Mouse (Mus musculus): ENCODE results near the gene Micu2. TPM values are rescaled to one million over a fixed set of nuclear protein-coding genes. Genes with fewer than 3 reads are reported as not detected.

Gene Micu2
- polyA plus RNA-seq, 2 experiments = 13.6 to 25.6 TPM

GRCm38 (mm10) chr14:57881793-57882192 is 117.3 kb downstream of the Micu2 start:
- Histone ChIP-seq H3K27me3 (ENCODE audit: control insufficient read depth, insufficient read depth, low read length) (no peaks in the 10 kb centered on the region), H3K9ac (replicated peaks) (no peak overlapping the region), H3K4me1 (replicated peaks; ENCODE audit: control insufficient read depth in 2 of 2, insufficient read depth in 2 of 2, low read length in 1 of 2) (no peaks in the 10 kb centered on the region; a peak in 2 of 4 replicates), H3K36me3 (replicated peaks; ENCODE audit: control insufficient read depth, insufficient read depth, low read depth) (no peaks in the 10 kb centered on the region), H3K4me2 (ENCODE audit: low read depth) (no peak overlapping the region), H3K4me3 (ENCODE audit: insufficient read depth in 1 of 2, low read depth in 2 of 2, low read length in 2 of 2) (no peak overlapping the region), H3K27ac (no peak overlapping the region), H3K9me3 (ENCODE audit: control insufficient read depth, low read length) (no peaks in the 10 kb centered on the region)
- no peak for ATAC-seq (ENCODE audit: insufficient read depth)
- 51% methylated on average over 4 of the region's 4 CpGs for WGBS (ENCODE audit: insufficient replicate concordance)
- no peak for TF ChIP-seq CTCF (IDR thresholded peaks at IDR 0.05; ENCODE audit: low read depth)
- no peak for TF ChIP-seq EP300 (IDR thresholded peaks at IDR 0.05; ENCODE audit: low read depth)
- no peak for DNase-seq (ENCODE audit: low read depth in 3 of 3, low spot score in 3 of 3)

GRCm38 (mm10) chr14:57881074-57881473 is 118.0 kb downstream of the Micu2 start:
- no peak overlapping the region for H3K9ac ChIP-seq (replicated peaks)
- no peak for TF ChIP-seq CTCF (IDR thresholded peaks at IDR 0.05; ENCODE audit: low read depth)
- no peak for TF ChIP-seq EP300 (IDR thresholded peaks at IDR 0.05; ENCODE audit: low read depth)
- no peaks in the 10 kb centered on the region; a peak in 1 of 4 replicates for H3K4me1 ChIP-seq (replicated peaks; ENCODE audit: control insufficient read depth in 2 of 2, insufficient read depth in 2 of 2, low read length in 1 of 2)
- no peaks in the 10 kb centered on the region for H3K36me3 ChIP-seq (replicated peaks; ENCODE audit: control insufficient read depth, insufficient read depth, low read depth)
- H3K4me2 ChIP-seq (ENCODE audit: low read depth) = no peak overlapping the region
- H3K9me3 ChIP-seq (ENCODE audit: control insufficient read depth, low read length) = no peaks in the 10 kb centered on the region
- no peaks in the 10 kb centered on the region for H3K27me3 ChIP-seq (ENCODE audit: control insufficient read depth, insufficient read depth, low read length)
- ATAC-seq (ENCODE audit: insufficient read depth) = no peak
- DNase-seq (ENCODE audit: low read depth in 3 of 3, low spot score in 3 of 3) = no peak
- H3K27ac ChIP-seq = no peak overlapping the region
- H3K4me3 ChIP-seq (ENCODE audit: insufficient read depth in 1 of 2, low read depth in 2 of 2, low read length in 2 of 2) = no peak overlapping the region

DNA sequence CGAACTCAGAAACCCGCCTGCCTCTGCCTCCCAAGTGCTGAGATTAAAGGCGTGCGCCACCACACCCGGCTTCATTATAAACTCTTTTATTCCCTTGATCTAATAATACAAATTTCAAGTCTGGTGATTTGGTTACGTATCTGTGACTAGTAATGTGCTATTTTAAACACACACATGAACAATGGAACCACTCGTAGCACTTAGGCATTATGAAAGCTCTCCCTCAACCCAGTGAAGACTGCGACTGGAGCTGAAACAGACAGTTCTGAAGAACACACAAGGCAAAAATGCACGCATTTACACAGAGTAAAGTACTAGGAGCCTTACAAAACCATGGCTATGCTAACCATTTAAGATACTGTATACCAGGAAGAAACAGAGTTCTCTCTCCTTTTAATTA is 121.1 kb downstream of the Micu2 start:
- DNase-seq (ENCODE audit: low read depth in 3 of 3, low spot score in 3 of 3) (no peak), ATAC-seq (ENCODE audit: insufficient read depth) (no peak)
- Histone ChIP-seq H3K4me2 (ENCODE audit: low read depth) (no peak overlapping the region), H3K27ac (no peak overlapping the region), H3K9me3 (ENCODE audit: control insufficient read depth, low read length) (no peaks in the 10 kb centered on the region), H3K4me1 (replicated peaks; ENCODE audit: control insufficient read depth in 2 of 2, insufficient read depth in 2 of 2, low read length in 1 of 2) (no peaks in the 10 kb centered on the region; a peak in 1 of 4 replicates), H3K4me3 (ENCODE audit: insufficient read depth in 1 of 2, low read depth in 2 of 2, low read length in 2 of 2) (no peak overlapping the region), H3K36me3 (replicated peaks; ENCODE audit: control insufficient read depth, insufficient read depth, low read depth) (no peaks in the 10 kb centered on the region), H3K27me3 (ENCODE audit: control insufficient read depth, insufficient read depth, low read length) (no peaks in the 10 kb centered on the region), H3K9ac (replicated peaks) (no peak overlapping the region)
- WGBS (ENCODE audit: insufficient replicate concordance) = 83% methylated on average over 9 of the region's 9 CpGs
- TF ChIP-seq EP300 (IDR thresholded peaks at IDR 0.05; ENCODE audit: low read depth) = no peak
- TF ChIP-seq CTCF (IDR thresholded peaks at IDR 0.05; ENCODE audit: low read depth) = no peak

DNA sequence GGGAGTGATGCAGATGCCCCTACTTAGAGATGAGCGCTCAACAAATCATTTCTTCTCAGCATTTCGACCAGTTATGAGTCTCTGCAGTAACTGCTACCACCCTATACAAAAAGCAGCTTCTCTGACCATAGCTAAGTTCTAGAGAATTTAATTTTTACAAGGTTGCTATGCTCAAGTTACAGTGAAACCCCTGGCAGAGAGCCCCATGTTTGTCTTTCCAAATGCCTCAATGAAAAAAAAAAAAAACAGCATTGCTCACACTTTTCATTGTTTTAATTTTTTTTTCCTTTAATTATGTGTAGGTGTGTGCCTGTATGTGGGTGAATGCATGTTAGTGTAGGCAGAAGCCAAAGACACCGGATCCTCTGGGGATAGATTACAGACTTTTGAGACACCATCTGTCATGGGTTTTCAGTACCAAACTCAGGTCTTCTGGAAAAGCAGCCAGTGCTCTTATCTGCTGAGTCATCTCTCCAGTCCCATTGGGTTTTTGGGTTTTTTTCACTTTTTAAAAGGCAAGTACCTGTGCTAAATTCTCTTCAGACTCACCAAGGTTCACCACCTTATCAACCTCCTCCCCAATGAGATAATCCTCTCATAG is 132.3 kb downstream of the Micu2 start:
- Histone ChIP-seq H3K4me3 (ENCODE audit: insufficient read depth in 1 of 2, low read depth in 2 of 2, low read length in 2 of 2) (no peak overlapping the region), H3K27me3 (ENCODE audit: control insufficient read depth, insufficient read depth, low read length) (no peaks in the 10 kb centered on the region), H3K27ac (no peak overlapping the region), H3K4me2 (ENCODE audit: low read depth) (no peak overlapping the region), H3K9me3 (ENCODE audit: control insufficient read depth, low read length) (no peaks in the 10 kb centered on the region), H3K36me3 (replicated peaks; ENCODE audit: control insufficient read depth, insufficient read depth, low read depth) (no peaks in the 10 kb centered on the region; the same call in 1 of the 2 replicates), H3K4me1 (replicated peaks; ENCODE audit: control insufficient read depth in 2 of 2, insufficient read depth in 2 of 2, low read length in 1 of 2) (0 out of 4 replicates have a peak, but pooled peaks cover 0 to 2% of the 10 kb centered on the region in 2 experiments), H3K9ac (replicated peaks) (no peak overlapping the region)
- WGBS (ENCODE audit: insufficient replicate concordance) = 74% methylated on average over 3 of the region's 3 CpGs
- DNase-seq (ENCODE audit: low read depth in 3 of 3, low spot score in 3 of 3) = no peak
- ATAC-seq (ENCODE audit: insufficient read depth) = no peak
- TF ChIP-seq EP300 (IDR thresholded peaks at IDR 0.05; ENCODE audit: low read depth) = no peak

Other genes with a start within 250 kb of the Micu2 start
- gene Lats2, start 240.9 kb downstream of the Micu2 start, polyA plus RNA-seq (2012; rRNA removed) = 2.6 and 3.2 TPM in 2 replicates
- 3.9 and 4.1 TPM in 2 replicates for gene Lats2, start 240.9 kb downstream of the Micu2 start, polyA plus RNA-seq (2014; fragmentation: Nextera tagmentation; extraction: Ambion mirVana)
- gene Sap18, start 201.1 kb downstream of the Micu2 start, polyA plus RNA-seq (2012; rRNA removed) = 4.7 and 18.0 TPM in 2 replicates
- 6.0 and 13.3 TPM in 2 replicates for gene Sap18, start 201.1 kb downstream of the Micu2 start, polyA plus RNA-seq (2014; fragmentation: Nextera tagmentation; extraction: Ambion mirVana)
- gene Ska3, start 173.1 kb downstream of the Micu2 start, polyA plus RNA-seq (2012; rRNA removed) = 4.7 and 8.1 TPM in 2 replicates
- 9.6 and 10.4 TPM in 2 replicates for gene Ska3, start 173.1 kb downstream of the Micu2 start, polyA plus RNA-seq (2014; fragmentation: Nextera tagmentation; extraction: Ambion mirVana)
- 23.6 and 48.3 TPM in 2 replicates for gene Mrpl57, start 173.0 kb downstream of the Micu2 start, polyA plus RNA-seq (2012; rRNA removed)
- gene Mrpl57, start 173.0 kb downstream of the Micu2 start, polyA plus RNA-seq (2014; fragmentation: Nextera tagmentation; extraction: Ambion mirVana) = 149 and 161 TPM in 2 replicates
- 1.9 and 3.4 TPM in 2 replicates for gene Zdhhc20, start 109.0 kb downstream of the Micu2 start, polyA plus RNA-seq (2012; rRNA removed)
- gene Zdhhc20, start 109.0 kb downstream of the Micu2 start, polyA plus RNA-seq (2014; fragmentation: Nextera tagmentation; extraction: Ambion mirVana) = 6.6 and 7.6 TPM in 2 replicates
- gene Fgf9, start 71.3 kb upstream of the Micu2 start, polyA plus RNA-seq (2012; rRNA removed) = 0.08 and 0.10 TPM in 2 replicates
- 0.25 and 0.51 TPM in 2 replicates for gene Fgf9, start 71.3 kb upstream of the Micu2 start, polyA plus RNA-seq (2014; fragmentation: Nextera tagmentation; extraction: Ambion mirVana)

Measured in liver, embryonic 14.5 days (tissue).